In genomic region chr5:146832435-146832768, GRCm38 (mm10) we compare ENCODE assay signal across 8 mouse cellular contexts. TPM values are rescaled to one million over a fixed set of nuclear protein-coding genes. Genes with fewer than 3 reads are reported as not detected.
DNase-seq lines count a peak whose midpoint lies in the region; ATAC-seq and TF ChIP-seq lines count a peak whose summit lies in the region.

No protein-coding gene starts in this region.

- no peaks in the 10 kb centered on the region for H3K9me3 ChIP-seq in heart, embryonic 10.5 days
- no peaks in the 10 kb centered on the region for H3K9me3 ChIP-seq in G1E (replicated peaks)

- intact Hi-C loops in left cerebral cortex, postnatal 14 days (cut with DNase I) = loop anchor here (2.0 to 5.0 kb wide), 2 partner anchors 38 to 100 kb away; partner anchors contain the start of gene Usp12

- 49% methylated on average over 7 of the region's 7 CpGs for WGBS in heart, embryonic 10.5 days

- peak overlapping the region; percentile 99 for H3K4me3 ChIP-seq in heart, embryonic 10.5 days
- peak overlapping the region; percentile 86 for H3K4me3 ChIP-seq in G1E (ENCODE audit: low read depth, low read length)

- peak overlapping the region; percentile 100 for H3K27ac ChIP-seq in heart, embryonic 10.5 days

- TF ChIP-seq CTCF in G1E (IDR thresholded peaks at IDR 0.05; ENCODE audit: low read depth, low read length) = no peak

- H3K36me3 ChIP-seq in heart, embryonic 10.5 days = peaks cover 35% of the 10 kb centered on the region
- H3K36me3 ChIP-seq in G1E (replicated peaks) = peaks cover 37% of the 10 kb centered on the region

- peaks cover 15% of the 10 kb centered on the region; the same call in 1 of the 2 replicates for H3K4me1 ChIP-seq in heart, embryonic 10.5 days
- peaks cover 54% of the 10 kb centered on the region for H3K4me1 ChIP-seq in G1E (ENCODE audit: insufficient read depth, low read depth, low read length)

- no peak for ATAC-seq in G1E (ENCODE audit: extremely low read depth, insufficient number of reproducible peaks, low FRiP score, poor library complexity, severe bottlenecking)
- peak; percentile 0; the same call in 1 of the 2 replicates for ATAC-seq in granulocyte monocyte progenitor cell, adult 5-6 weeks (replicated peaks; ENCODE audit: poor library complexity, severe bottlenecking)
- peak; percentile 4; the same call in 1 of the 2 replicates for ATAC-seq in megakaryocyte, adult 5-6 weeks (ENCODE audit: poor library complexity, severe bottlenecking)

- no peak for DNase-seq in heart, embryonic 10.5 days (ENCODE audit: low spot score)
- DNase-seq in heart, postnatal 4 days = no peak
- DNase-seq in G1E (ENCODE audit: low spot score) = no peak
- no peak for DNase-seq in left cerebral cortex, postnatal 14 days (ENCODE audit: low spot score in 2 of 2)
- DNase-seq in embryo, embryonic 11 days = no peak
- no peak for DNase-seq in gastrocnemius, adult 18-20 months (ENCODE audit: low spot score)

- no peaks in the 10 kb centered on the region for H3K27me3 ChIP-seq in heart, embryonic 10.5 days (ENCODE audit: insufficient read depth, poor library complexity, severe bottlenecking)
- H3K27me3 ChIP-seq in G1E (ENCODE audit: insufficient read depth, low read length) = no peaks in the 10 kb centered on the region

RNA-seq across cellular contexts. Expression of gene Rpl21, which starts 0.3 kb away (rescaled TPM):
- polyA plus RNA-seq in heart, embryonic 10.5 days (2016; fragmentation: Nextera tagmentation; extraction: Ambion mirVana) = 412 and 477 TPM in 2 replicates
- 100 to 1,000 TPM; 187 to 214 TPM for total RNA-seq in heart, postnatal 4 days (2021)
- total RNA-seq in G1E (2014; fragmentation: Nextera tagmentation) (2,344 and 2,765 TPM in 2 replicates), G1E (2017) (1,460 and 1,729 TPM in 2 replicates)
- 302 and 388 TPM in 2 replicates for polyA plus RNA-seq in G1E (2012)
- total RNA-seq in granulocyte monocyte progenitor cell, adult 5-6 weeks (2014; fragmentation: Nextera tagmentation) = 2,458 and 2,594 TPM in 2 replicates
- total RNA-seq in granulocyte monocyte progenitor cell, adult 5-6 weeks (2017) = 1,991 and 2,116 TPM in 2 replicates
- total RNA-seq in megakaryocyte, adult 5-6 weeks (2015) = 1,886 and 1,948 TPM in 2 replicates
- 1,623 and 1,719 TPM in 2 replicates for total RNA-seq in megakaryocyte, adult 5-6 weeks (2017)
- 100 to 1,000 TPM; 149 to 157 TPM for total RNA-seq in left cerebral cortex, postnatal 14 days (2021)
- total RNA-seq in gastrocnemius, adult 18-20 months (2021) = 100 to 1,000 TPM; 133 to 155 TPM

RNA-seq across cellular contexts. Expression of gene Rasl11a, which starts 12.5 kb away (rescaled TPM):
- 11.1 and 15.1 TPM in 2 replicates for polyA plus RNA-seq in heart, embryonic 10.5 days (2016; fragmentation: Nextera tagmentation; extraction: Ambion mirVana)
- total RNA-seq in heart, postnatal 4 days (2021) = 1 to 10 TPM; 6.0 to 6.6 TPM
- total RNA-seq in G1E (2014; fragmentation: Nextera tagmentation) = 19.7 and 24.1 TPM in 2 replicates
- total RNA-seq in G1E (2017) = 126 and 139 TPM in 2 replicates
- polyA plus RNA-seq in G1E (2012) = 86.7 and 87.5 TPM in 2 replicates
- not detected in 2 replicates for total RNA-seq in granulocyte monocyte progenitor cell, adult 5-6 weeks (2014; fragmentation: Nextera tagmentation)
- total RNA-seq in granulocyte monocyte progenitor cell, adult 5-6 weeks (2017) = not detected in 2 replicates
- total RNA-seq in megakaryocyte, adult 5-6 weeks (2015) = not detected in 2 replicates
- total RNA-seq in megakaryocyte, adult 5-6 weeks (2017) = not detected in 2 replicates
- 10 to 100 TPM in 1 of 2 experiments, 1 to 10 TPM in 1; 7.6 to 16.9 TPM for total RNA-seq in left cerebral cortex, postnatal 14 days (2021)
- 1 to 10 TPM; 1.7 to 1.8 TPM for total RNA-seq in gastrocnemius, adult 18-20 months (2021)

RNA-seq across cellular contexts. Expression of gene Usp12, which starts 37.6 kb away (rescaled TPM):
- 14.7 and 14.9 TPM in 2 replicates for polyA plus RNA-seq in heart, embryonic 10.5 days (2016; fragmentation: Nextera tagmentation; extraction: Ambion mirVana)
- total RNA-seq in heart, postnatal 4 days (2021) = 10 to 100 TPM; 18.5 to 20.5 TPM
- total RNA-seq in G1E (2014; fragmentation: Nextera tagmentation) (24.1 and 28.8 TPM in 2 replicates), G1E (2017) (24.0 and 27.7 TPM in 2 replicates)
- 6.7 and 9.1 TPM in 2 replicates for polyA plus RNA-seq in G1E (2012)
- total RNA-seq in granulocyte monocyte progenitor cell, adult 5-6 weeks (2014; fragmentation: Nextera tagmentation) = 18.4 and 22.5 TPM in 2 replicates
- total RNA-seq in granulocyte monocyte progenitor cell, adult 5-6 weeks (2017) = 24.0 and 57.3 TPM in 2 replicates
- total RNA-seq in megakaryocyte, adult 5-6 weeks (2015) = 36.8 and 41.3 TPM in 2 replicates
- 50.9 and 55.8 TPM in 2 replicates for total RNA-seq in megakaryocyte, adult 5-6 weeks (2017)
- total RNA-seq in left cerebral cortex, postnatal 14 days (2021) = 10 to 100 TPM; 53.9 to 58.6 TPM
- total RNA-seq in gastrocnemius, adult 18-20 months (2021) = 10 to 100 TPM; 16.4 to 17.9 TPM

Comparison
In these comparisons a context has a peak if more than half of its experiments do, and no peak if none do; other contexts are left out.
1. RNA of gene Rpl21, which starts 0.3 kb away (total RNA-seq): 1,991 to 2,594 TPM in granulocyte monocyte progenitor cell, adult 5-6 weeks, 1,460 to 2,765 TPM in G1E and 1,623 to 1,948 TPM in megakaryocyte, adult 5-6 weeks; 187 to 214 TPM in heart, postnatal 4 days, 149 to 157 TPM in left cerebral cortex, postnatal 14 days and 133 to 155 TPM in gastrocnemius, adult 18-20 months; every median in the first group is over 4 times any median in the second.